Mouse (Mus musculus) c-Kit-positive CD71-positive TER-119-positive erythroid progenitor cells, embryonic 14.5 days (primary cell): Measurements from ENCODE around the gene Gm14226.
"Not testable (repeated sequence)": the region's sequence is repeated elsewhere in the genome, so short reads cannot be mapped to it uniquely, and the experiment has no call there.

ENCODE experiments used
- DNase-seq: peaks from one replicate; pipeline ENCODE4 v3.0.0-alpha.2; 2013; ENCODE audit warnings: low spot score

Gm14226 gene

GRCm38 (mm10) chr2:155047452-155048178, 29.5 kb downstream of the Gm14226 start:
- no peak for DNase-seq

GRCm38 (mm10) chr2:155050108-155050503, 32.0 kb downstream of the Gm14226 start:
- no peak for DNase-seq

GRCm38 (mm10) chr2:155050504-155051236, 32.6 kb downstream of the Gm14226 start:
- DNase-seq: peak; percentile 96

- no peak for DNase-seq
Measured at GRCm38 (mm10) chr2:155051622-155052351, 33.7 kb downstream of the Gm14226 start.

GRCm38 (mm10) chr2:155052681-155053080, 34.6 kb downstream of the Gm14226 start:
- DNase-seq: no peak

- DNase-seq: not testable (repeated sequence)
Measured at GRCm38 (mm10) chr2:155053512-155053911, 35.4 kb downstream of the Gm14226 start.

- no peak for DNase-seq
Measured at GRCm38 (mm10) chr2:155054672-155055071, 36.6 kb downstream of the Gm14226 start.

- no peak for DNase-seq
Measured at GRCm38 (mm10) chr2:155056076-155056578, 38.1 kb downstream of the Gm14226 start.

- DNase-seq: no peak
Measured at GRCm38 (mm10) chr2:155057361-155057760, 39.3 kb downstream of the Gm14226 start.

GRCm38 (mm10) chr2:155071027-155071426, 53.0 kb downstream of the Gm14226 start:
- no peak for DNase-seq

GRCm38 (mm10) chr2:155072353-155073145, 54.5 kb downstream of the Gm14226 start:
- no peak for DNase-seq

GRCm38 (mm10) chr2:155073347-155073746, 55.3 kb downstream of the Gm14226 start:
- DNase-seq: no peak

- DNase-seq: peak; percentile 86
Measured at GRCm38 (mm10) chr2:155073978-155074765, 56.1 kb downstream of the Gm14226 start, which contains the start of gene Ahcy. Gene Ahcy (minus strand): TSS chr2:155074497.

GRCm38 (mm10) chr2:155074766-155075330, 56.8 kb downstream of the Gm14226 start:
- DNase-seq: no peak

- no peak for DNase-seq
Measured at GRCm38 (mm10) chr2:155075649-155076048, 57.6 kb downstream of the Gm14226 start.
